Mouse (Mus musculus): ENCODE data around the gene Slpi. TPM values are rescaled to one million over a fixed set of nuclear protein-coding genes. Genes with fewer than 3 reads are reported as not detected.

The Slpi gene
- polyA plus RNA-seq, 1 experiment from 2014 or later = 0.66 TPM

Small RNA genes lying within 50 kb of the gene (microRNA-seq; reads per million reads assigned to microRNA genes)
- gene Mir7678 = not detected

Other genes starting within 250 kb of the Slpi start
- gene Kcns1, start 218.0 kb downstream of the Slpi start, polyA plus RNA-seq (2015; fragmentation: Nextera tagmentation; extraction: Ambion mirVana) = 2.4 and 3.1 TPM in 2 replicates
- not detected in 2 replicates for gene Wfdc5, start 206.4 kb downstream of the Slpi start, polyA plus RNA-seq (2015; fragmentation: Nextera tagmentation; extraction: Ambion mirVana)
- gene Wfdc12, start 198.5 kb downstream of the Slpi start, polyA plus RNA-seq (2015; fragmentation: Nextera tagmentation; extraction: Ambion mirVana) = not detected in 2 replicates
- gene Wfdc15a, start 189.0 kb downstream of the Slpi start, polyA plus RNA-seq (2015; fragmentation: Nextera tagmentation; extraction: Ambion mirVana) = not detected in 2 replicates
- gene Wfdc15b, start 167.4 kb downstream of the Slpi start, polyA plus RNA-seq (2015; fragmentation: Nextera tagmentation; extraction: Ambion mirVana) = not detected in 2 replicates
- not detected in 2 replicates for gene Svs2, start 150.6 kb downstream of the Slpi start, polyA plus RNA-seq (2015; fragmentation: Nextera tagmentation; extraction: Ambion mirVana)
- gene Svs3b, start 132.5 kb downstream of the Slpi start, polyA plus RNA-seq (2015; fragmentation: Nextera tagmentation; extraction: Ambion mirVana) = not detected in 2 replicates
- not detected in 2 replicates for gene Svs4, start 110.6 kb downstream of the Slpi start, polyA plus RNA-seq (2015; fragmentation: Nextera tagmentation; extraction: Ambion mirVana)
- not detected in 2 replicates for gene Svs3a, start 99.8 kb downstream of the Slpi start, polyA plus RNA-seq (2015; fragmentation: Nextera tagmentation; extraction: Ambion mirVana)
- gene Svs6, start 72.3 kb downstream of the Slpi start, polyA plus RNA-seq (2015; fragmentation: Nextera tagmentation; extraction: Ambion mirVana) = not detected in 2 replicates
- gene Svs5, start 56.4 kb downstream of the Slpi start, polyA plus RNA-seq (2015; fragmentation: Nextera tagmentation; extraction: Ambion mirVana) = not detected in 2 replicates
- gene Rbpjl, start 14.0 kb upstream of the Slpi start, polyA plus RNA-seq (2015; fragmentation: Nextera tagmentation; extraction: Ambion mirVana) = 0.06 and 0.15 TPM in 2 replicates
- gene Matn4, start 16.1 kb upstream of the Slpi start, polyA plus RNA-seq (2015; fragmentation: Nextera tagmentation; extraction: Ambion mirVana) = 3.8 TPM in 2 replicates
- 13.0 and 15.3 TPM in 2 replicates for gene Sdc4, start 54.8 kb upstream of the Slpi start, polyA plus RNA-seq (2015; fragmentation: Nextera tagmentation; extraction: Ambion mirVana)
- 89.7 and 95.6 TPM in 2 replicates for gene Sys1, start 67.9 kb upstream of the Slpi start, polyA plus RNA-seq (2015; fragmentation: Nextera tagmentation; extraction: Ambion mirVana)
- gene Gm20458, start 71.9 kb upstream of the Slpi start, polyA plus RNA-seq (2015; fragmentation: Nextera tagmentation; extraction: Ambion mirVana) = 4.1 and 12.3 TPM in 2 replicates
- not detected in 2 replicates for gene Trp53tg5, start 84.6 kb upstream of the Slpi start, polyA plus RNA-seq (2015; fragmentation: Nextera tagmentation; extraction: Ambion mirVana)
- 23.8 and 27.3 TPM in 2 replicates for gene Dbndd2, start 97.0 kb upstream of the Slpi start, polyA plus RNA-seq (2015; fragmentation: Nextera tagmentation; extraction: Ambion mirVana)
- 97.7 and 101 TPM in 2 replicates for gene Pigt, start 108.4 kb upstream of the Slpi start, polyA plus RNA-seq (2015; fragmentation: Nextera tagmentation; extraction: Ambion mirVana)
- 2.9 TPM in 2 replicates for gene Wfdc2, start 173.3 kb upstream of the Slpi start, polyA plus RNA-seq (2015; fragmentation: Nextera tagmentation; extraction: Ambion mirVana)
- not detected in 2 replicates for gene Spint3, start 184.4 kb upstream of the Slpi start, polyA plus RNA-seq (2015; fragmentation: Nextera tagmentation; extraction: Ambion mirVana)
- 0.20 TPM in 2 replicates for gene Wfdc6a, start 196.4 kb upstream of the Slpi start, polyA plus RNA-seq (2015; fragmentation: Nextera tagmentation; extraction: Ambion mirVana)
- not detected in 2 replicates for gene Eppin, start 204.5 kb upstream of the Slpi start, polyA plus RNA-seq (2015; fragmentation: Nextera tagmentation; extraction: Ambion mirVana)
- not detected in 2 replicates for gene Wfdc6b, start 224.4 kb upstream of the Slpi start, polyA plus RNA-seq (2015; fragmentation: Nextera tagmentation; extraction: Ambion mirVana)
- gene Wfdc8, start 224.5 kb upstream of the Slpi start, polyA plus RNA-seq (2015; fragmentation: Nextera tagmentation; extraction: Ambion mirVana) = not detected in 2 replicates
- gene Wfdc16, start 249.7 kb upstream of the Slpi start, polyA plus RNA-seq (2015; fragmentation: Nextera tagmentation; extraction: Ambion mirVana) = not detected in 2 replicates

Data from hindbrain, embryonic 16.5 days (tissue).